Mouse (Mus musculus): ENCODE measurements around the gene Plxna1.

- TF ChIP-seq CTCF (conservative IDR thresholded peaks at IDR 0.05; ENCODE audit: insufficient read depth, insufficient read length, low read depth, low read length) (no peak), POLR2A (IDR thresholded peaks at IDR 0.05; ENCODE audit: low read depth, low read length) (no peak)
Observed at GRCm38 (mm10) chr6:89267181-89267580, 95.2 kb downstream of the Plxna1 start.

Data from kidney, adult 2 months (tissue).